Mouse (Mus musculus) embryonic facial prominence, embryonic 11.5 days (tissue): ENCODE results near the gene Rnf207. TPM values are rescaled to one million over a fixed set of nuclear protein-coding genes. Genes with fewer than 3 reads are reported as not detected.
A peak's percentile ranks its signal among the peaks of the same experiment; 100 is the strongest.

Experiments used
- ATAC-seq: fragments of 200-750 bp; cut with Nextera tagmentation; replicated peaks from 2 replicates; pipeline ENCODE4 v1.8.0; 2017; ENCODE audit warnings: low read depth; ENCODE audit not compliant: insufficient number of reproducible peaks, low FRiP score, low TSS enrichment
- DNase-seq: peaks from one replicate; pipeline ENCODE4 v3.0.0-alpha.2; 2015; ENCODE audit warnings: low spot score
- H3K27ac ChIP-seq: fragments of 300-500 bp; sonication (generic); replicated peaks from 2 replicates; pipeline ENCODE4 v1.5.1; 2014; ENCODE audit warnings: mild to moderate bottlenecking, low read depth, low read length, control low read depth
- H3K27me3 ChIP-seq: fragments of 300-500 bp; sonication (generic); 2 replicates; pipeline ENCODE4 v1.6.1; 2014; ENCODE audit warnings: mild to moderate bottlenecking, low read length, moderate library complexity, mixed read lengths; ENCODE audit not compliant: control insufficient read depth, insufficient read depth
- H3K36me3 ChIP-seq: fragments of 300-500 bp; sonication (generic); replicated peaks from 2 replicates; pipeline ENCODE4 v1.6.1; 2014; ENCODE audit warnings: low read depth, mild to moderate bottlenecking, low read length, moderate library complexity, mixed read lengths; ENCODE audit not compliant: control insufficient read depth, insufficient read depth
- H3K4me1 ChIP-seq: fragments of 300-500 bp; sonication (generic); 2 replicates; pipeline ENCODE4 v1.6.1; 2014; ENCODE audit warnings: low read length, mixed read lengths; ENCODE audit not compliant: control insufficient read depth, insufficient read depth
- H3K4me2 ChIP-seq: fragments of 300-500 bp; sonication (generic); 2 replicates; pipeline ENCODE4 v1.6.1; 2014; ENCODE audit warnings: low read depth, mild to moderate bottlenecking, control low read depth, low read length, moderate library complexity
- H3K4me3 ChIP-seq: fragments of 300-500 bp; sonication (generic); 2 replicates; pipeline ENCODE4 v1.5.1; 2014; ENCODE audit warnings: low read depth, low read length, control low read depth
- H3K9ac ChIP-seq: fragments of 300-500 bp; sonication (generic); replicated peaks from 2 replicates; pipeline ENCODE4 v1.6.1; 2014; ENCODE audit warnings: mild to moderate bottlenecking, control low read depth, low read length
- H3K9me3 ChIP-seq: fragments of 300-500 bp; sonication (generic); replicated peaks from 2 replicates; pipeline ENCODE4 v1.6.1; 2016; ENCODE audit warnings: mild to moderate bottlenecking, low read length, inconsistent platforms, mixed read lengths; ENCODE audit not compliant: control insufficient read depth
- WGBS: fragments of 180-500 bp; shearing (Covaris S2); extraction: QIAGEN DNeasy Blood & Tissue Kit; methylation state at CpG from one replicate; pipeline ENCODE4 v1.1.7; 2014; 5-methylcytosine and 5-hydroxymethylcytosine counted together
- polyA plus RNA-seq: library from polyadenylated mRNA; unstranded; fragments of >200 nt; fragmentation: Nextera tagmentation; extraction: Ambion mirVana; gene quantifications from 2 replicates; pipeline ENCODE4 v1.2.1, GENCODE M21; 2014

Gene Rnf207
- polyA plus RNA-seq, 1 experiment from 2014 or later, result 0.41 TPM

GRCm38 (mm10) chr4:152290385-152290784 is 28.4 kb downstream of the Rnf207 start:
- DNase-seq (peak; percentile 35), ATAC-seq (0 out of 2 replicates have a peak, but pooled peaks have one; percentile 27)
- H3K9ac ChIP-seq, result peak overlapping the region; percentile 49
- H3K36me3 ChIP-seq, result no peaks in the 10 kb centered on the region
- no peak overlapping the region for H3K27ac ChIP-seq
- H3K9me3 ChIP-seq, result no peaks in the 10 kb centered on the region
- peak overlapping the region; percentile 20 for H3K4me3 ChIP-seq
- WGBS, result under 1% methylated on average over 38 of the region's 39 CpGs
- peaks cover 73% of the 10 kb centered on the region for H3K27me3 ChIP-seq
- H3K4me1 ChIP-seq, result no peaks in the 10 kb centered on the region
- H3K4me2 ChIP-seq, result peak overlapping the region; percentile 40

GRCm38 (mm10) chr4:152288398-152288945 is 30.3 kb downstream of the Rnf207 start:
- H3K9me3 ChIP-seq, result no peaks in the 10 kb centered on the region
- H3K27me3 ChIP-seq, result peaks cover 89% of the 10 kb centered on the region
- H3K9ac ChIP-seq, result no peak overlapping the region
- no peak overlapping the region for H3K27ac ChIP-seq
- ATAC-seq (no peak), DNase-seq (no peak)
- WGBS, result 40% methylated on average over 18 of the region's 18 CpGs
- H3K4me2 ChIP-seq, result no peak overlapping the region
- no peak overlapping the region for H3K4me3 ChIP-seq
- no peaks in the 10 kb centered on the region for H3K36me3 ChIP-seq
- peaks cover under 1% of the 10 kb centered on the region; the same call in 1 of the 2 replicates for H3K4me1 ChIP-seq

- DNase-seq (no peak), ATAC-seq (no peak)
- WGBS, result 13% methylated on average over 19 of the region's 19 CpGs
- Histone ChIP-seq H3K9ac (no peak overlapping the region), H3K4me1 (peaks cover 7% of the 10 kb centered on the region), H3K4me3 (no peak overlapping the region), H3K27me3 (peaks cover 89% of the 10 kb centered on the region), H3K9me3 (no peaks in the 10 kb centered on the region), H3K36me3 (no peaks in the 10 kb centered on the region), H3K27ac (no peak overlapping the region), H3K4me2 (no peak overlapping the region)
These were observed 31.3 kb downstream of the Rnf207 start for GRCm38 (mm10) chr4:152287317-152288120.

GRCm38 (mm10) chr4:152286887-152287286 is 31.9 kb downstream of the Rnf207 start:
- Histone ChIP-seq H3K27me3 (peaks cover 89% of the 10 kb centered on the region), H3K4me1 (peaks cover 7% of the 10 kb centered on the region), H3K9me3 (no peaks in the 10 kb centered on the region), H3K9ac (no peak overlapping the region), H3K4me3 (no peak overlapping the region), H3K27ac (no peak overlapping the region), H3K4me2 (no peak overlapping the region), H3K36me3 (no peaks in the 10 kb centered on the region)
- ATAC-seq (no peak), DNase-seq (peak; percentile 78)
- 5% methylated on average over 26 of the region's 26 CpGs for WGBS

GRCm38 (mm10) chr4:152286183-152286582 is 32.6 kb downstream of the Rnf207 start:
- no peaks in the 10 kb centered on the region for H3K36me3 ChIP-seq
- H3K9me3 ChIP-seq, result no peaks in the 10 kb centered on the region
- no peak overlapping the region for H3K9ac ChIP-seq
- ATAC-seq, result no peak
- no peak overlapping the region for H3K27ac ChIP-seq
- 2% methylated on average over 32 of the region's 32 CpGs for whole genome bisulfite sequencing
- H3K4me3 ChIP-seq, result 0 out of 2 replicates have a peak overlapping the region, but pooled peaks have one; percentile 11
- peaks cover 89% of the 10 kb centered on the region for H3K27me3 ChIP-seq
- H3K4me2 ChIP-seq, result peak overlapping the region; percentile 21
- peaks cover 7% of the 10 kb centered on the region for H3K4me1 ChIP-seq
- no peak for DNase-seq

GRCm38 (mm10) chr4:152285505-152285904 is 33.3 kb downstream of the Rnf207 start:
- no peak overlapping the region for H3K9ac ChIP-seq
- H3K4me1 ChIP-seq, result peaks cover 7% of the 10 kb centered on the region
- no peaks in the 10 kb centered on the region for H3K9me3 ChIP-seq
- H3K4me2 ChIP-seq, result no peak overlapping the region
- ATAC-seq (no peak), DNase-seq (peak; percentile 78)
- H3K27ac ChIP-seq, result no peak overlapping the region
- no peak overlapping the region for H3K4me3 ChIP-seq
- H3K36me3 ChIP-seq, result no peaks in the 10 kb centered on the region
- H3K27me3 ChIP-seq, result peaks cover 87% of the 10 kb centered on the region
- 3% methylated on average over 10 of the region's 10 CpGs for WGBS

GRCm38 (mm10) chr4:152283186-152283950 is 35.4 kb downstream of the Rnf207 start:
- H3K4me1 ChIP-seq, result peaks cover 7% of the 10 kb centered on the region
- no peak overlapping the region for H3K9ac ChIP-seq
- no peaks in the 10 kb centered on the region for H3K36me3 ChIP-seq
- peak; percentile 62 for ATAC-seq
- no peaks in the 10 kb centered on the region for H3K9me3 ChIP-seq
- peak; percentile 90 for DNase-seq
- WGBS, result 4% methylated on average over 60 of the region's 70 CpGs
- H3K27ac ChIP-seq, result no peak overlapping the region
- H3K4me3 ChIP-seq, result peak overlapping the region; percentile 20
- H3K4me2 ChIP-seq, result peak overlapping the region; percentile 45
- H3K27me3 ChIP-seq, result peaks cover 74% of the 10 kb centered on the region
